22 mouse cellular contexts compared by ENCODE assay signal in genomic region chr2:42623627-42624026, GRCm38 (mm10). TPM values are rescaled to one million over a fixed set of nuclear protein-coding genes. Genes with fewer than 3 reads are reported as not detected.
"Had no signal": no experiment of that assay in that cellular context is flagged by ENCODE, and none has a peak within 500 bp of the region (broad histone marks: within the 10 kb centered on the region; RNA-seq: fewer than 3 reads in every experiment).

No protein-coding gene starts in this region.

- ATAC-seq: intestine, embryonic 16.5 days had no signal

- H3K4me3 ChIP-seq: limb, embryonic 10.5 days; limb, embryonic 13.5 days; liver, embryonic 13.5 days; neural tube, embryonic 12.5 days; neural tube, embryonic 15.5 days had no signal

- H3K27me3 ChIP-seq: limb, embryonic 13.5 days; liver, embryonic 13.5 days; neural tube, embryonic 12.5 days; neural tube, embryonic 15.5 days had no signal

- H3K4me2 ChIP-seq: limb, embryonic 13.5 days; liver, embryonic 13.5 days; neural tube, embryonic 12.5 days; neural tube, embryonic 15.5 days had no signal

- H3K36me3 ChIP-seq: limb, embryonic 10.5 days; limb, embryonic 13.5 days; liver, embryonic 13.5 days; neural tube, embryonic 12.5 days; neural tube, embryonic 15.5 days had no signal

- H3K9me3 ChIP-seq: limb, embryonic 10.5 days; limb, embryonic 13.5 days; liver, embryonic 13.5 days; neural tube, embryonic 12.5 days; neural tube, embryonic 15.5 days had no signal

- DNase-seq: kidney, adult 18-20 months; kidney, adult 9 months; kidney, postnatal 14 days; kidney, postnatal 4 days; layer of hippocampus, postnatal 36 days; liver; liver, embryonic 13.5 days; lung, adult 2 months; lung, postnatal 14 days; lung, postnatal 4 days; right cerebral cortex, postnatal 25 days; spleen, adult 18-20 months; thymus, adult 18-20 months; thymus, postnatal 36 days had no signal

- H3K27ac ChIP-seq: limb, embryonic 10.5 days; limb, embryonic 13.5 days; liver, embryonic 13.5 days; neural tube, embryonic 12.5 days; neural tube, embryonic 15.5 days had no signal

- H3K4me1 ChIP-seq: limb, embryonic 10.5 days; limb, embryonic 13.5 days; liver, embryonic 13.5 days; neural tube, embryonic 12.5 days; neural tube, embryonic 15.5 days had no signal

- H3K9ac ChIP-seq: limb, embryonic 13.5 days; liver, embryonic 13.5 days; neural tube, embryonic 12.5 days; neural tube, embryonic 15.5 days had no signal

RNA-seq across cellular contexts. Expression of gene Lrp1b, which starts 29.8 kb away (rescaled TPM):
- total RNA-seq: megakaryocyte progenitor cell, adult 5-6 weeks; megakaryocyte-erythroid progenitor cell, adult 5-6 weeks had no signal
- polyA plus RNA-seq: liver, embryonic 16.5 days; lung, adult 2 months had no signal
